Mouse (Mus musculus): ENCODE results near the gene Gm21885. TPM values are rescaled to one million over a fixed set of nuclear protein-coding genes. Genes with fewer than 3 reads are reported as not detected.

Gm21885 gene
- polyA plus RNA-seq, 1 experiment from 2014 or later: not detected

GRCm38 (mm10) chr11:94290062-94290740 is 8.5 kb downstream of the Gm21885 start:
- WGBS: 95% methylated on average over 10 of the region's 10 CpGs
- no peak overlapping the region for H3K9ac ChIP-seq (replicated peaks)
- no peak overlapping the region for H3K4me2 ChIP-seq
- no peak for ATAC-seq (ENCODE audit: low FRiP score)
- H3K9me3 ChIP-seq (replicated peaks): no peaks in the 10 kb centered on the region
- H3K4me3 ChIP-seq (replicated peaks): no peak overlapping the region
- peaks cover 79% of the 10 kb centered on the region for H3K36me3 ChIP-seq
- H3K27me3 ChIP-seq (replicated peaks): no peaks in the 10 kb centered on the region
- H3K4me1 ChIP-seq: no peaks in the 10 kb centered on the region
- no peak overlapping the region for H3K27ac ChIP-seq (replicated peaks)

- H3K27ac ChIP-seq (replicated peaks): peak overlapping the region; percentile 10; the same call in 1 of the 2 replicates
- no peak for ATAC-seq (ENCODE audit: low FRiP score)
- H3K9ac ChIP-seq (replicated peaks): no peak overlapping the region
- H3K9me3 ChIP-seq (replicated peaks): no peaks in the 10 kb centered on the region
- peaks cover 84% of the 10 kb centered on the region for H3K36me3 ChIP-seq
- no peak overlapping the region for H3K4me2 ChIP-seq
- H3K4me1 ChIP-seq: no peaks in the 10 kb centered on the region
- no peak overlapping the region for H3K4me3 ChIP-seq (replicated peaks)
- WGBS: 43% methylated on average over 9 of the region's 9 CpGs
- H3K27me3 ChIP-seq (replicated peaks): no peaks in the 10 kb centered on the region
These were observed 13.5 kb downstream of the Gm21885 start for GRCm38 (mm10) chr11:94294996-94295845.

GRCm38 (mm10) chr11:94312733-94313132 is 31.1 kb downstream of the Gm21885 start:
- peaks cover 38% of the 10 kb centered on the region for H3K4me1 ChIP-seq
- H3K4me2 ChIP-seq: no peak overlapping the region
- ATAC-seq (ENCODE audit: low FRiP score): no peak
- WGBS: 76% methylated on average over 1 of the region's 1 CpGs
- no peaks in the 10 kb centered on the region for H3K9me3 ChIP-seq (replicated peaks)
- H3K36me3 ChIP-seq: 0 out of 2 replicates have a peak, but pooled peaks cover 2% of the 10 kb centered on the region
- no peak overlapping the region for H3K9ac ChIP-seq (replicated peaks)
- H3K27ac ChIP-seq (replicated peaks): no peak overlapping the region
- no peaks in the 10 kb centered on the region for H3K27me3 ChIP-seq (replicated peaks)
- no peak overlapping the region for H3K4me3 ChIP-seq (replicated peaks)

GRCm38 (mm10) chr11:94314098-94314652 is 32.5 kb downstream of the Gm21885 start:
- H3K4me1 ChIP-seq: peaks cover 50% of the 10 kb centered on the region
- no peak overlapping the region for H3K4me2 ChIP-seq
- no peak overlapping the region for H3K27ac ChIP-seq (replicated peaks)
- WGBS: 77% methylated on average over 2 of the region's 2 CpGs
- no peak for ATAC-seq (ENCODE audit: low FRiP score)
- H3K27me3 ChIP-seq (replicated peaks): no peaks in the 10 kb centered on the region
- 0 out of 2 replicates have a peak, but pooled peaks cover 2% of the 10 kb centered on the region for H3K36me3 ChIP-seq
- H3K9me3 ChIP-seq (replicated peaks): no peaks in the 10 kb centered on the region
- no peak overlapping the region for H3K9ac ChIP-seq (replicated peaks)
- no peak overlapping the region for H3K4me3 ChIP-seq (replicated peaks)

GRCm38 (mm10) chr11:94315308-94315707 is 33.6 kb downstream of the Gm21885 start:
- no peaks in the 10 kb centered on the region for H3K27me3 ChIP-seq (replicated peaks)
- no peak for ATAC-seq (ENCODE audit: low FRiP score)
- H3K27ac ChIP-seq (replicated peaks): no peak overlapping the region
- no peak overlapping the region for H3K9ac ChIP-seq (replicated peaks)
- 66% methylated on average over 1 of the region's 1 CpGs for WGBS
- no peak overlapping the region for H3K4me3 ChIP-seq (replicated peaks)
- peaks cover 61% of the 10 kb centered on the region for H3K4me1 ChIP-seq
- 0 out of 2 replicates have a peak, but pooled peaks cover 1% of the 10 kb centered on the region for H3K36me3 ChIP-seq
- H3K9me3 ChIP-seq (replicated peaks): no peaks in the 10 kb centered on the region
- no peak overlapping the region for H3K4me2 ChIP-seq

- H3K4me1 ChIP-seq: peaks cover 63% of the 10 kb centered on the region
- no peak overlapping the region for H3K27ac ChIP-seq (replicated peaks)
- no peaks in the 10 kb centered on the region for H3K27me3 ChIP-seq (replicated peaks)
- no peak for ATAC-seq (ENCODE audit: low FRiP score)
- no peak overlapping the region for H3K4me3 ChIP-seq (replicated peaks)
- no peaks in the 10 kb centered on the region for H3K9me3 ChIP-seq (replicated peaks)
- H3K9ac ChIP-seq (replicated peaks): no peak overlapping the region
- 91% methylated on average over 2 of the region's 2 CpGs for WGBS
- H3K36me3 ChIP-seq: no peaks in the 10 kb centered on the region
- no peak overlapping the region for H3K4me2 ChIP-seq
These were observed 34.9 kb downstream of the Gm21885 start for GRCm38 (mm10) chr11:94316528-94316927.

GRCm38 (mm10) chr11:94317014-94317413 is 35.3 kb downstream of the Gm21885 start:
- Histone ChIP-seq H3K9ac (replicated peaks) (no peak overlapping the region), H3K4me2 (no peak overlapping the region), H3K4me1 (peaks cover 63% of the 10 kb centered on the region), H3K9me3 (replicated peaks) (no peaks in the 10 kb centered on the region), H3K36me3 (no peaks in the 10 kb centered on the region), H3K4me3 (replicated peaks) (no peak overlapping the region), H3K27me3 (replicated peaks) (no peaks in the 10 kb centered on the region), H3K27ac (replicated peaks) (no peak overlapping the region)
- ATAC-seq (ENCODE audit: low FRiP score): no peak
- WGBS: 83% methylated on average over 1 of the region's 1 CpGs

- H3K4me1 ChIP-seq: peaks cover 67% of the 10 kb centered on the region
- no peak overlapping the region for H3K27ac ChIP-seq (replicated peaks)
- ATAC-seq (ENCODE audit: low FRiP score): no peak
- no peaks in the 10 kb centered on the region for H3K9me3 ChIP-seq (replicated peaks)
- H3K4me2 ChIP-seq: no peak overlapping the region
- WGBS: 57% methylated on average over 4 of the region's 4 CpGs
- no peak overlapping the region for H3K4me3 ChIP-seq (replicated peaks)
- H3K36me3 ChIP-seq: no peaks in the 10 kb centered on the region
- no peak overlapping the region for H3K9ac ChIP-seq (replicated peaks)
- no peaks in the 10 kb centered on the region for H3K27me3 ChIP-seq (replicated peaks)
These were observed 35.8 kb downstream of the Gm21885 start for GRCm38 (mm10) chr11:94317515-94317914.

- Histone ChIP-seq H3K27me3 (replicated peaks) (no peaks in the 10 kb centered on the region), H3K4me3 (replicated peaks) (no peak overlapping the region), H3K27ac (replicated peaks) (no peak overlapping the region), H3K9ac (replicated peaks) (no peak overlapping the region), H3K4me1 (peaks cover 67% of the 10 kb centered on the region), H3K9me3 (replicated peaks) (no peaks in the 10 kb centered on the region), H3K36me3 (no peaks in the 10 kb centered on the region), H3K4me2 (no peak overlapping the region)
- WGBS: 81% methylated on average over 5 of the region's 5 CpGs
- no peak for ATAC-seq (ENCODE audit: low FRiP score)
These were observed 36.4 kb downstream of the Gm21885 start for GRCm38 (mm10) chr11:94318056-94318455.

- Histone ChIP-seq H3K27me3 (replicated peaks) (no peaks in the 10 kb centered on the region), H3K36me3 (no peaks in the 10 kb centered on the region), H3K4me3 (replicated peaks) (peak overlapping the region; percentile 99), H3K9ac (replicated peaks) (peak overlapping the region; percentile 99), H3K9me3 (replicated peaks) (no peaks in the 10 kb centered on the region), H3K4me2 (peak overlapping the region; percentile 64), H3K27ac (replicated peaks) (peak overlapping the region; percentile 99), H3K4me1 (peaks cover 50% of the 10 kb centered on the region)
- WGBS: under 1% methylated on average over 66 of the region's 67 CpGs
- ATAC-seq (ENCODE audit: low FRiP score): peak; percentile 80
These were observed 39.6 kb downstream of the Gm21885 start for GRCm38 (mm10) chr11:94320969-94321930.

- H3K9me3 ChIP-seq (replicated peaks): no peaks in the 10 kb centered on the region
- H3K27ac ChIP-seq (replicated peaks): peak within 1 kb of the TSS; percentile 99
- ATAC-seq (ENCODE audit: low FRiP score): peak; percentile 95
- H3K36me3 ChIP-seq: no peaks in the 10 kb centered on the region
- H3K27me3 ChIP-seq (replicated peaks): no peaks in the 10 kb centered on the region
- peak within 1 kb of the TSS; percentile 99 for H3K9ac ChIP-seq (replicated peaks)
- peaks cover 50% of the 10 kb centered on the region for H3K4me1 ChIP-seq
- under 1% methylated on average over 36 of the region's 36 CpGs for WGBS
- H3K4me2 ChIP-seq: peak within 1 kb of the TSS; percentile 64
- H3K4me3 ChIP-seq (replicated peaks): peak within 1 kb of the TSS; percentile 99
These were observed 40.3 kb downstream of the Gm21885 start, which contains the start of gene Luc7l3 for GRCm38 (mm10) chr11:94321931-94322400. TSS of gene Luc7l3 (minus strand) at chr11:94321988.

Data from neural tube, embryonic 15.5 days (tissue).